Mouse (Mus musculus) gastrocnemius, postnatal 25 days (tissue): Measurements from ENCODE around the gene Haao. TPM values are rescaled to one million over a fixed set of nuclear protein-coding genes. Genes with fewer than 3 reads are reported as not detected.

Source experiments
- DNase-seq: peaks from one replicate; pipeline ENCODE4 v3.0.0; 2022
- total RNA-seq, 2 experiments: library from RNA; stranded (reverse); gene quantifications; 1 replicate in 1 of 2; 2 replicates in 1 of 2; pipeline ENCODE4 v1.2.3; 2021

The Haao gene
- total RNA-seq, 2 experiments from 2014 or later = not detected

DNA sequence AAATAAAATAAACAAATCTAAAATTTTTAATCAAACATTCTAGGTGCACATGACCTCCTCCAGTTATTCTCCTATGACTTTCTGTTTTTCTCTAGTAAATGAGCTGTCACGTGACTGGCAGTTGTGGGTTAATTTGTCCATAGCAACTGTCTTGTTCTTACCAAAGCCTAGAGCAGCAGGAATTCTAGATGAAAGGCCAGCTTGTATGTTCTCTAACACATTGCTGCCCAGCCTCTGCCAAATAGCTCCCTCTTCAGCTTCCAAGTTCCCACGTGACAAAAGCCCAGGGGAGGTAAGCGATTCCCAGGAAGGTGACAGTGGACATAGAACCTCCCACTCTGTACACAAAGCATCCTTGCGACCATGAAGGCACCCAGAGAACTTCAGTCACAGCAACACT lies 13.6 kb downstream of the Haao start:
- DNase-seq = no peak

DNA sequence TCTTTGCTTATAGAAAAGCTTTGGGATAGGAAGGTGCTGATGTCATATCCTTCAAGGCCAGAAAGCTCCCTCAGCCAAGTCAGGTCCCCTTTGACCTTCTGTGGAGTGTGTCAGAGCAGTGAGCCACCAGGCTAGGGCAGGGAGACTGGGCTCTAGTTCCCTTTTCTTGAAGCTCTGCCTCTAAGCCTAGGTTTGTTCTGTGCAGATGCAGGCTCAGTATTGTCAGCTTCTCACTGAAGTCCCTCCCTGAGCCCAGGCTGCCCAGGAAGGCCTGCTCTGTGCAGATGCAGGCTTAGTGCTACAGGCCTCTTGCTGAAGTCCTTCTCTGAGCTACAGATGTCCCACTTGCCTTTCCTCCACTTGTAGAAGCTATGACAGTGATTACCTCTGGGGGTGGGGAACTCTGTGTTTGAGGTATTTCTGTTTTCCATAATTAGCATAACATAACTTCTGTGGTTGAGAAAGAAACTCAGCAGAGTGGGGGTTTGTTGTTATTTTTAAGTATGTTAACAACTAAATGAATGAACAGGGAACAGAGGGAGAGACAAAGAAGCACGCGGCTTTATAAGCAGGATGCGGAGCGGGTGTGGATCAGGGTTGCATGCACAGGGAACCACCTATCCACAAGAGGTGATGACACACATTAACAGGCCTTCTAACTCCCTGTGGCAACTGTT lies 17.0 kb downstream of the Haao start:
- no peak for DNase-seq

DNA sequence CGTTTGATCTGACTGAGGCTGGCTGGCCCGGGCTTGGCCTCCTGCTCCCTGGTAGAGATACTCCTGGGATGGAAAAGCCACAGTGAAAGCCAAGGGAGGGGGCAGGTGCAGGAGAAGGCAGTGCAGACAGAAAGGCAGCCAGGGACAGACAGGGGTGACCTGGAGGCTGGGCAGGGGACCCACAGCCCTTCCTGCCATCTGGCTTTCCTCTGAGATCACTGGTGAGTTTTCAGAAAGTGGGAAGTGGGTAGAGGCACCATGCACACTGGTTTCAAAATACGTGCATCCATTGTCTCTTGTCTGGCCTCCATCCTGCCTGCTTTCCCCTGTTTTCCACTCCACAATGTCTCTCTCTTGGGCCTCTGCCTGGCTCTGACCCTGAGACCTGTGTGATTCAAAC lies 18.4 kb downstream of the Haao start:
- DNase-seq = no peak

- no peak for DNase-seq
Observed at GRCm38 (mm10) chr17:83823835-83824234, 23.9 kb downstream of the Haao start.

- DNase-seq = no peak
Observed at GRCm38 (mm10) chr17:83821876-83822275, 25.9 kb downstream of the Haao start.

GRCm38 (mm10) chr17:83820701-83821100 lies 27.1 kb downstream of the Haao start:
- no peak for DNase-seq

- DNase-seq = no peak
Observed at GRCm38 (mm10) chr17:83819503-83819902, 28.3 kb downstream of the Haao start.

DNA sequence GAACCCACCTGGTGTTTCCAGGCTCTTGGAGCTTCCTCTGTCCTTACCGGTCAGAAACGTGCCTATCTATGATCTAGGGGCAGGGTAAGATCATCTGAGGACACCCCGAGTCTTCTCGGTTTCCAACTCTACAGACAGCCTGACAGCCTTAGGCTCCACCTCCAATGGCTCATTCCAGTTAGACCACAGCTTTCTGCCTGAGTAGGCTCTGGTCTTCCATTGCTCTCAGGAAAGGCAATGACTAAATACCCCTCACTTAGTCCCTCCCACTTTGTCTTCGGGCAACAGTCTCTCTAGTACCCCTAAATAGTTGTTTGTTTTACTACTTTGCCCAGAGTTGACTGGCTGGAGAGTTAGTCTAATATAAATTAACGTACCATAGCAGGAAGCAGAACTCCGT lies 30.8 kb downstream of the Haao start:
- DNase-seq = no peak

DNA sequence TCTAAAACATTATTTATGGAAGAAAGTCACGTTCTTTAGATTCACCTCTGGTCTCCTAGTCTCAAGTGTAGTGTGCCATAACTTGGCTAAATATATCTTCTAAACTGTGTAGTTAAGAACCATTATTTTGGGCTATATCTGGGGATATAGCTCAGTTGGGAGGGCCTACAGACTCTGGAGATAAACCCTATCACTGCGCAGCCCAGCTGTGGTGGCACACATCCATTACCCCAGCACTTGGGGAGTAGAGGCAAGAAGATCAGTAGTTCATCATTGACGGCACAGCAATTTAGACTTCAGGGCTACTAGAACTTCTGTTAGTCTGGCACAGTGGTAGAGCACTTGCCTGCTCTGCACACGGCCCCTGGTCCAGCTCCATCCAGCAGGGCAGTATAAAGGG lies 34.7 kb downstream of the Haao start:
- DNase-seq = no peak

GRCm38 (mm10) chr17:83812200-83812944 lies 35.4 kb downstream of the Haao start:
- DNase-seq = no peak

DNA sequence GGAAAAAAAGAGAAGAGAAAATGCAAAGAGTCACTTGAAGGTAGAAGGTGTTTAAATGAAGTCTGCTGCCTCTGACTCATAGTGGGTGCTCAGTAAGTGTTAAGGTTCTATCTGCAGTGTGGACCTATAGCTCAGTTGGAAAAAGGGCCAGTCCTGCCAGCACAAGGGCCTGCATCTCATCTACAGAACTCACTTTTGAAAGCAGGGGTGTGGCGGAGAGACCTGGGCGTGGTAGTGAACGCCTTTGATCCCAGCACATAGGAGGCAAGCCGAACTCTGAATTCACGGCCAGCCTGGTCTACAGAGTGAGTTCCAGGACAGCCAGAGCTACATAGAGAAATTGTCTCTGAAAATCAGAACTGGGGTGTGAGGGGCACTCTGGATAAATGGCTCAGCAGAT lies 37.5 kb downstream of the Haao start:
- DNase-seq = no peak

GRCm38 (mm10) chr17:83809197-83809829 lies 38.5 kb downstream of the Haao start:
- no peak for DNase-seq

GRCm38 (mm10) chr17:83808476-83809098 lies 39.2 kb downstream of the Haao start:
- no peak for DNase-seq

DNA sequence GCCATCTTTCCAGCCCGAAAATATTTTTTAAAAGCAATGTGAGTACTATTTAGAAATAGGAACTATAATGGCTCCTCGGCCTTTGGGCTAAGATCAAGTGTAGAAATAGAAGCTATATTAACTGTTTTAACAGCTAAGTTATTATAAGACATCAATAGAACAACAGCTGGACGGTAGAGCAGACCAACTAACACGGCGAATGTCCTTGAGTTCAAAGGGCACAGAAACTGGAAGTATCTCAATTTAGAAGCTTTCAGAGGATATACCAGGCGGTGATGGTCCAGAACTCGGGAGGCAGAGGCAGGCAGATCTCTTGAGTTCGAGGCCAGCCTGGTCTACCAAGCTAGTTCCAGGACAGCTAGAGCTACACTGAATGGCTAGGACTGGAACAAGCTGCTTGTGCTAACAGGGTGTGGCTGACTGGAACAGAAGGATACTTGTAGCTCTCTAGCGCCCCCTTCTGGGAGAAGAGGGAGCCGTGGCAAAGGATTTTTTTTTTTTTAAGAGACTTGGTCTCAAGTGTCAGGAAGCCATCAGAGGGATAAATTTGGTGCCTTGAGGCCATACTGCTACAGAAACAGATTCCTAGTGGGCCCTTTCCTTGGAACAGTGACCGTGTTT lies 39.9 kb downstream of the Haao start:
- peak; percentile 25 for DNase-seq

DNA sequence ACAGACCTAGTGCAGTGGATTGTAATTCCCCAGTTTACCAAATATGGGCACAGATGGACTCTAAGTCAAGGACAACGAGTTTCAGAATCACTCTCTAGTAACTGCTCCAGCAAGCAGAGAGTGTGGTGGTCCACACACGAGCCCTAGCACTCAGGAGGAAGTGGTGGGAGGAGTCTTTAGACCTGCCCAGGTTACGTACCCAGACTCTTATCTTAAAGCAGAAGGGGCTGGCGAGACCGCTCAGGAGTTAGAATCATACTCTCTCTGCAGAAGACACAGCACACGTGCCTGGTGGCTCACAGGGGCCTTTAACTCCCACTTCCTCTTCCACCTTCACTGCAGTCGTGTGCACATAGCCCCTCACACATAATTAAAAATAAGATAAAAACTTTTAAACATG lies 40.4 kb downstream of the Haao start:
- DNase-seq = no peak

DNA sequence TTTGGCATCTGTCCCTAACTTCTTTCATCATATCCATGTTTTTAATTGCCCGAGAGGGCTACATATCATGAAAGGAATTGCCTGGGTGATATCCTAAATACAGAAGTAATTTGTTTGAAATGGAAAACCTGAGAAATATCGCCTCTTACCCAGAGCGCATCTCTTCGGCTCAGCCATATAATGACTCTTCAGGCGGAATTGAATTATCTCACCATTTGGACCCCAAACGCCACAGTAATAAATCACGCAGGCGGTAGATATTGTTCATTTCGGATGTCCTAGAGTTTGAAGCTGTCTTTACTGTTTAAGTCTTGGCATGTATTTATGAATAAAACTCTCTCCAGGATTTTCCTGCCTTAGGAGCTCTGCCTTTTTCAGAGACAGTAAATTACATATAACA lies 42.7 kb downstream of the Haao start:
- DNase-seq = no peak

GRCm38 (mm10) chr17:83803987-83804386 lies 43.8 kb downstream of the Haao start:
- DNase-seq = no peak

DNA sequence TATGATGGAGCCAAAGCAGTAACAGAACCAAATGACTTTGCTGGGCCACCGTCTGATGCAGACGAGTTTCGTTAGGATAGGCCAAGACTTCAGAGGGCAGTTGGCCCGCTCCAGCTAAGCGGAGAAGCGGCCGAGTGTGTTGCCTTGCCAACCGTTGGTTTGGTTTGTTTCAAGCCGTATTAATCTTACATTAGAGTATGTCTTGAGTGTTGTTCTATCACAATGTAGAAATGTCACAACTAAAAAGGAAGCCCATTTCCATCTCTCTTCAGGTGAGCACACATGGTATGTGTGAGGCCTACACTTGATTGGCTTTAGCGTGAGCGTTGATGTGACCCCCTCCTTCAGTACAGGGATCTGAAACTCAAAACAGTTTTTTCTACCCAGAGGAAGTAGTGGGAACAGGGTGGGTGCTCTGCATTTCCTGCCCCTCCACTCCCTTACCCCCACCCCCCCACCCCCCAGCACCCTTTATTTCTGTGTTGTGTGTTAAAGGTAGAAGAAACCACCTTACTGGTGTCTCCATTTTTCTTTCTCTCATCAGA lies 48.2 kb downstream of the Haao start:
- no peak for DNase-seq

DNA sequence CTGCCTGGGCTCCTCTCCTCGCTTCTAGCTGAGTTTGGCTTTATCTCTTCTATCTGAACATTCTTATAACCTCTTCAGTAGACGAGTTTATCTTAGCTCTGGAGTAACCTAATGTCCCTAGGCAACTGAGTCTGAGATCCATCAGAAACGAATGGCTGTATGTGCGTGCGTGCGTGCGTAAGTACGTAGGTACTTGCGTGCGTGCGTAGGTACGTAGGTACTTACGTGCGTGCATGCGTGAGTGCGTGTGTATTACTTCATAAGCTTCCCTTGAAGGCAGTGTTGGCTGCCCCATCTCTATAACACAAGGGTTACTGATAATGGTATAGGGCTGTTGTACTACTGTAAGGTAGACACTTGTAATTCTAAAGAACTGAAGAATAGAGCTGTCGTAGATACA lies 52.6 kb downstream of the Haao start:
- no peak for DNase-seq

DNA sequence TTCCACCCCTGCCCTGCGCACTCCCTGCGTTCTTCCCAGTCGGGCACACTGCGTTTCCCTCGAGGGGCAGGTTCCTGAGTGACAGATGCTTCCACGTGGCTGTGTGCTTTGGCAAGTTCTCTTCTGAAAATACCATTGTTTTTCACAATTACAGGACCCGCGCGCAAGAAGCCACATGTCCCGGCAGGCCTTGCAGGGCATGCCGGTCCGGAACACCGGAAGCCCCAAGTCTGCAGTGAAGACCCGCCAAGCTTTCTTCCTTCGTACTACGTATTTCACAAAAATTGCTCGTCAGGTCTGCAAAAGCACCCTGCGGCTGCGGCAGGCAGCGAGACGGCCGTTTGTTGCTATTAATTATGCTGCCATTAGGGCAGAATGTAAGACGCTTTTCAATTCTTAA lies 55.4 kb downstream of the Haao start:
- DNase-seq = no peak

GRCm38 (mm10) chr17:83790158-83790557 lies 57.6 kb downstream of the Haao start:
- no peak for DNase-seq

GRCm38 (mm10) chr17:83786418-83786817 lies 61.3 kb downstream of the Haao start:
- DNase-seq = no peak
